Comparison of ENCODE assay signal across 9 mouse cellular contexts in the genomic region with DNA sequence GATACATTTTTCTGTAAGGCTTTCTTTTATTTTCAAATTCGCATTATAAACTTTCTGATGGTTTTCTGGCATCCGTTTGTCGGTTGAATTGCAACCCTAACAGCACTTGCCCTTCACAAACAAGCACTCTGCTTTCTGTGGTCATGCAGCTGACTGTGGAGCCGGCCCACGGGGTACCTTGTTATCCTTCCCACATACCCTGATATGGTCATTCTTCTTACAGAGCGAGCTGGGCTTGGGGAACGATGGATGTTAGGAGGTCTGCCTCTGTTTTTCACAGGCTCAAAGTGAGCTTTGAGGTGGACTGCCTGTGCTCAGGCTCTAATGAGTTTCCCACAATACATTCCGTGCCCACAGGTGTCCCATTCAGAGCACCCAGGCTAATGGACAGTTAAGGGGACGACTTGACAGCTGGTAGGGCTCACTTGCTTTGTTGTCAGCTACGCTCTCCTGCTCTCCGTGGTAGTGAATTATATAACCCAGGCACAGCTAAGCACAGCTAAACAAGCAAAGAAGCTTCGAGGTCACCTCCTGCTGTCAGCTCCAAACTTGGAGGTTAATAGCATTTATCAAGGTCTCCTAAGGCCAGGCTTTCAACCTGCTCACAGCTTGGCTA. TPM values are rescaled to one million over a fixed set of nuclear protein-coding genes. Genes with fewer than 3 reads are reported as not detected.
DNase-seq lines count a peak whose midpoint lies in the region; ATAC-seq lines count a peak whose summit lies in the region.
"Had no signal": no experiment of that assay in that cellular context is flagged by ENCODE, and none has a peak within 500 bp of the region (broad histone marks: within the 10 kb centered on the region; RNA-seq: fewer than 3 reads in every experiment).

No protein-coding gene starts in this region.

- peaks cover 23% of the 10 kb centered on the region for H3K4me1 ChIP-seq in heart, embryonic 10.5 days
- peaks cover 36% of the 10 kb centered on the region for H3K4me1 ChIP-seq in forebrain, embryonic 14.5 days (ENCODE audit: control insufficient read depth, insufficient read depth, low read length)
- H3K4me1 ChIP-seq in midbrain, embryonic 15.5 days = peaks cover 37% of the 10 kb centered on the region
- no peaks in the 10 kb centered on the region for H3K4me1 ChIP-seq in liver, embryonic 12.5 days
- H3K4me1 ChIP-seq: liver, embryonic 13.5 days had no signal

- H3K4me3 ChIP-seq in heart, embryonic 10.5 days = no peak overlapping the region
- H3K4me3 ChIP-seq in forebrain, embryonic 14.5 days (ENCODE audit: low read depth, low read length) = no peak overlapping the region
- H3K4me3 ChIP-seq in midbrain, embryonic 15.5 days = no peak overlapping the region
- no peak overlapping the region for H3K4me3 ChIP-seq in liver, embryonic 12.5 days
- H3K4me3 ChIP-seq: liver, embryonic 13.5 days had no signal

- ATAC-seq in forebrain, embryonic 14.5 days = peak; percentile 73
- ATAC-seq in midbrain, embryonic 15.5 days (replicated peaks) = peak; percentile 60; the same call in 1 of the 2 replicates
- ATAC-seq in liver, embryonic 12.5 days = no peak

- 34% methylated on average over 12 of the region's 12 CpGs for WGBS in heart, embryonic 10.5 days
- WGBS in forebrain, embryonic 14.5 days = 15% methylated on average over 12 of the region's 12 CpGs
- WGBS in midbrain, embryonic 15.5 days = 19% methylated on average over 12 of the region's 12 CpGs
- WGBS in liver, embryonic 12.5 days (ENCODE audit: insufficient replicate concordance) = 49% methylated on average over 12 of the region's 12 CpGs

- H3K27ac ChIP-seq in heart, embryonic 10.5 days = 0 out of 2 replicates have a peak overlapping the region, but pooled peaks have one; percentile 11
- H3K27ac ChIP-seq in forebrain, embryonic 14.5 days (ENCODE audit: low read depth, low read length) = peak overlapping the region; percentile 57
- peak overlapping the region; percentile 43 for H3K27ac ChIP-seq in midbrain, embryonic 15.5 days
- no peak overlapping the region for H3K27ac ChIP-seq in liver, embryonic 12.5 days
- H3K27ac ChIP-seq: liver, embryonic 13.5 days had no signal

- no peak for DNase-seq in heart, embryonic 10.5 days (ENCODE audit: low spot score)
- no peak for DNase-seq in heart, postnatal 14 days
- DNase-seq in adrenal gland, postnatal 14 days = peak; percentile 48
- peak; percentile 70 for DNase-seq in forebrain, embryonic 14.5 days (ENCODE audit: low spot score)
- no peak for DNase-seq in left cerebral cortex, postnatal 4 days
- no peak for DNase-seq in spleen, postnatal 4 days (ENCODE audit: low spot score in 2 of 2)
- DNase-seq: liver, embryonic 13.5 days had no signal

- H3K27me3 ChIP-seq in heart, embryonic 10.5 days (ENCODE audit: insufficient read depth, poor library complexity, severe bottlenecking) = no peaks in the 10 kb centered on the region
- H3K27me3 ChIP-seq in forebrain, embryonic 14.5 days (replicated peaks; ENCODE audit: control insufficient read depth, insufficient read depth, low read length) = no peaks in the 10 kb centered on the region
- no peaks in the 10 kb centered on the region for H3K27me3 ChIP-seq in midbrain, embryonic 15.5 days (replicated peaks)
- no peaks in the 10 kb centered on the region for H3K27me3 ChIP-seq in liver, embryonic 12.5 days (replicated peaks)
- H3K27me3 ChIP-seq: liver, embryonic 13.5 days had no signal

- intact Hi-C loops in heart, postnatal 14 days (cut with DNase I) = no loop called here
- intact Hi-C loops in left cerebral cortex, postnatal 4 days (cut with DNase I) = no loop called here

- H3K36me3 ChIP-seq in heart, embryonic 10.5 days = 0 out of 2 replicates have a peak, but pooled peaks cover 5% of the 10 kb centered on the region
- H3K36me3 ChIP-seq in forebrain, embryonic 14.5 days (ENCODE audit: control insufficient read depth, insufficient read depth, low read length) = peaks cover 4% of the 10 kb centered on the region; the same call in 1 of the 2 replicates
- no peaks in the 10 kb centered on the region for H3K36me3 ChIP-seq in midbrain, embryonic 15.5 days (replicated peaks)
- H3K36me3 ChIP-seq in liver, embryonic 12.5 days = no peaks in the 10 kb centered on the region
- H3K36me3 ChIP-seq: liver, embryonic 13.5 days had no signal

- H3K4me2 ChIP-seq in forebrain, embryonic 14.5 days (ENCODE audit: low read length) = peak overlapping the region; percentile 19; the same call in 1 of the 2 replicates
- peak overlapping the region; percentile 16 for H3K4me2 ChIP-seq in midbrain, embryonic 15.5 days
- no peak overlapping the region for H3K4me2 ChIP-seq in liver, embryonic 12.5 days
- H3K4me2 ChIP-seq: liver, embryonic 13.5 days had no signal

- H3K9ac ChIP-seq in forebrain, embryonic 14.5 days (ENCODE audit: low read length) = peak overlapping the region; percentile 25; the same call in 1 of the 2 replicates
- H3K9ac ChIP-seq in midbrain, embryonic 15.5 days = no peak overlapping the region
- no peak overlapping the region for H3K9ac ChIP-seq in liver, embryonic 12.5 days
- H3K9ac ChIP-seq: liver, embryonic 13.5 days had no signal

- no peaks in the 10 kb centered on the region for H3K9me3 ChIP-seq in heart, embryonic 10.5 days
- H3K9me3 ChIP-seq in forebrain, embryonic 14.5 days (replicated peaks; ENCODE audit: control insufficient read depth, low read length) = no peaks in the 10 kb centered on the region
- no peaks in the 10 kb centered on the region for H3K9me3 ChIP-seq in midbrain, embryonic 15.5 days
- no peaks in the 10 kb centered on the region for H3K9me3 ChIP-seq in liver, embryonic 12.5 days (replicated peaks)
- H3K9me3 ChIP-seq: liver, embryonic 13.5 days had no signal

RNA-seq across cellular contexts. Expression of a gene that starts 21.3 kb away (rescaled TPM):
- 143 and 358 TPM in 2 replicates for polyA plus RNA-seq in heart, embryonic 10.5 days (2016; fragmentation: Nextera tagmentation; extraction: Ambion mirVana)
- total RNA-seq in heart, postnatal 14 days (2021) = 10 to 100 TPM; 14.0 to 14.3 TPM
- 58.7 and 59.5 TPM in 2 replicates for total RNA-seq in adrenal gland, postnatal 14 days (2021)
- 532 and 624 TPM in 2 replicates for polyA plus RNA-seq in forebrain, embryonic 14.5 days (2014; fragmentation: Nextera tagmentation; extraction: Ambion mirVana)
- polyA plus RNA-seq in midbrain, embryonic 15.5 days (2015; fragmentation: Nextera tagmentation; extraction: Ambion mirVana) = 580 and 678 TPM in 2 replicates
- total RNA-seq in left cerebral cortex, postnatal 4 days (2021) = 100 to 1,000 TPM; 614 to 699 TPM
- 59.8 and 89.1 TPM in 2 replicates for polyA plus RNA-seq in liver, embryonic 12.5 days (2016; fragmentation: Nextera tagmentation; extraction: Ambion mirVana)

Comparison
In these comparisons a context has a peak if more than half of its experiments do, and no peak if none do; other contexts are left out.
1. DNase-seq: peak in adrenal gland, postnatal 14 days (single experiment) and forebrain, embryonic 14.5 days (single experiment); none in heart, embryonic 10.5 days (single experiment), heart, postnatal 14 days (0 of 2), left cerebral cortex, postnatal 4 days (single experiment) and spleen, postnatal 4 days (0 of 2).